Mouse (Mus musculus) embryonic fibroblast, embryonic 13.5 days (primary cell): ENCODE data around the gene Pigq.

Experiments
- CTCF ChIP-seq: IDR thresholded peaks from 2 replicates; pipeline ENCODE4 v1.5.1; 2011; ENCODE audit warnings: mild to moderate bottlenecking, control low read depth, low read length, moderate library complexity, borderline replicate concordance; ENCODE audit not compliant: insufficient read depth
- POLR2A ChIP-seq: IDR thresholded peaks from 2 replicates; pipeline ENCODE4 v1.6.1; 2011; ENCODE audit warnings: low read depth, mild to moderate bottlenecking, control low read depth, low read length, moderate library complexity

- TF ChIP-seq CTCF: no peak
- TF ChIP-seq POLR2A: no peak
Measured at GRCm38 (mm10) chr17:25953161-25953560, 8.4 kb upstream of the Pigq start.
